Mouse (Mus musculus) kidney, embryonic 14.5 days (tissue): ENCODE results near the gene Fshr. TPM values are rescaled to one million over a fixed set of nuclear protein-coding genes. Genes with fewer than 3 reads are reported as not detected.

ENCODE experiments used
- ATAC-seq: fragments of 200-750 bp; cut with Nextera tagmentation; 2 replicates; pipeline ENCODE4 v1.8.0; 2017; ENCODE audit warnings: moderate number of reproducible peaks, mild to moderate bottlenecking, moderate TSS enrichment, moderate library complexity; ENCODE audit not compliant: low FRiP score, low TSS enrichment
- H3K27ac ChIP-seq: fragments of 300-500 bp; sonication (generic); 2 replicates; pipeline ENCODE4 v1.5.1; 2014; ENCODE audit warnings: low read depth, mild to moderate bottlenecking, low read length, moderate library complexity, mixed read lengths
- H3K27me3 ChIP-seq: fragments of 300-500 bp; sonication (generic); 2 replicates; pipeline ENCODE4 v1.6.1; 2014; ENCODE audit warnings: mild to moderate bottlenecking, low read length; ENCODE audit not compliant: control insufficient read depth, insufficient read depth
- H3K36me3 ChIP-seq: fragments of 300-500 bp; sonication (generic); 2 replicates; pipeline ENCODE4 v1.6.1; 2014; ENCODE audit warnings: low read length, mixed read lengths; ENCODE audit not compliant: control insufficient read depth, insufficient read depth
- H3K4me1 ChIP-seq: fragments of 300-500 bp; sonication (generic); 2 replicates; pipeline ENCODE4 v1.6.1; 2014; ENCODE audit warnings: low read length, mixed read lengths; ENCODE audit not compliant: control insufficient read depth, insufficient read depth
- H3K4me2 ChIP-seq: fragments of 300-500 bp; sonication (generic); replicated peaks from 2 replicates; pipeline ENCODE4 v1.6.1; 2014; ENCODE audit warnings: low read depth, mild to moderate bottlenecking, low read length
- H3K4me3 ChIP-seq: fragments of 300-500 bp; sonication (generic); 2 replicates; pipeline ENCODE4 v1.5.1; 2014; ENCODE audit warnings: mild to moderate bottlenecking, low read length
- H3K9ac ChIP-seq: fragments of 300-500 bp; sonication (generic); 2 replicates; pipeline ENCODE4 v1.6.1; 2014; ENCODE audit warnings: low read depth, mild to moderate bottlenecking, low read length, moderate library complexity
- H3K9me3 ChIP-seq: fragments of 300-500 bp; sonication (generic); 2 replicates; pipeline ENCODE4 v1.6.1; 2016; ENCODE audit warnings: low read length; ENCODE audit not compliant: control insufficient read depth
- WGBS: fragments of 180-500 bp; shearing (Covaris S2); extraction: QIAGEN DNeasy Blood & Tissue Kit; methylation state at CpG from one replicate; pipeline ENCODE4 v1.1.7; 2014; 5-methylcytosine and 5-hydroxymethylcytosine counted together
- polyA plus RNA-seq: library from polyadenylated mRNA; unstranded; fragments of >200 nt; fragmentation: Nextera tagmentation; extraction: Ambion mirVana; gene quantifications from 2 replicates; pipeline ENCODE4 v1.2.1, GENCODE M21; 2014

Gene Fshr
- polyA plus RNA-seq, 1 experiment from 2014 or later: not detected

DNA sequence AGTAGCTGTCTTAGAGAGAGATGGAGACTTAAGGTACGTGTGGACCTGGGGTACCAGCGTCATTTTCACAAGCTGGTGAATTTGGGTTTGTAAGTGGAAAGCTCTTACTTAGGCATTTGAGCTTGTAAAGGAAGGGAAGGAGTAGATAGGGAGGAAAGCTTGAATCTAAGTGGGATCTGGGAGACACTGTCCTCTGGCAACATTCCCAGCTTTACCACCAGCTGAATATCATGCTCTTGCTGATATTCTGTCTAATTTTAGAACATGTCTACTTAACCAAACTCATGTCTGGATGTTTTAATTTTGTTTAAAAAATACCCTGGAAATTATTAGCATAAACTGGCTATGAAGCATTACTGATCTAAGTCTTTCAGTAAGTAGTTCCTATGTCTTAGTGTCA lies 151.4 kb downstream of the Fshr start:
- Histone ChIP-seq H3K4me3 (no peak overlapping the region), H3K36me3 (no peaks in the 10 kb centered on the region), H3K9me3 (no peaks in the 10 kb centered on the region), H3K4me2 (no peak overlapping the region), H3K27me3 (no peaks in the 10 kb centered on the region), H3K4me1 (no peaks in the 10 kb centered on the region), H3K27ac (no peak overlapping the region), H3K9ac (no peak overlapping the region)
- 85% methylated on average over 2 of the region's 2 CpGs for WGBS
- no peak for ATAC-seq

DNA sequence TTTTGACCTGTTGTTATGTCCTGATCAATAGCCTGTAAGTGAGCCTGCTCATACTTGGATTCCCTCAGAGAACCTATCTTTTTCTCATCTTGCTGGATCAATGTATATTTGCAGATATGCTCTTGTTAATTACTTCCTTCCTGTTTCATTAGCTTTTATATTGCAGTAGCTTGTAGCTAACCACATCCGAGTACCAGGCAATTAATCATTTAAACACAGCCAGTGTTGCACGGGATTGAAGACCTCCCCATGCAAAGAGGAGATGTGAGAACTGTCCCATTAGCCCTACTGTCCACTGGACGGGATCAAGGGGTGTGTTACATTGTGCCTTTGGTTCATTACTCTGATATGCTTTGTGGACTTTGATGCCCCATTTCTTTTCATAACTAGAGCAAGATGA lies 154.5 kb downstream of the Fshr start:
- H3K9ac ChIP-seq: no peak overlapping the region
- H3K4me2 ChIP-seq: no peak overlapping the region
- H3K9me3 ChIP-seq: no peaks in the 10 kb centered on the region
- no peak for ATAC-seq
- 31% methylated on average over 3 of the region's 3 CpGs for WGBS
- H3K4me1 ChIP-seq: no peaks in the 10 kb centered on the region
- no peak overlapping the region for H3K27ac ChIP-seq
- H3K27me3 ChIP-seq: no peaks in the 10 kb centered on the region
- H3K4me3 ChIP-seq: no peak overlapping the region
- H3K36me3 ChIP-seq: no peaks in the 10 kb centered on the region

DNA sequence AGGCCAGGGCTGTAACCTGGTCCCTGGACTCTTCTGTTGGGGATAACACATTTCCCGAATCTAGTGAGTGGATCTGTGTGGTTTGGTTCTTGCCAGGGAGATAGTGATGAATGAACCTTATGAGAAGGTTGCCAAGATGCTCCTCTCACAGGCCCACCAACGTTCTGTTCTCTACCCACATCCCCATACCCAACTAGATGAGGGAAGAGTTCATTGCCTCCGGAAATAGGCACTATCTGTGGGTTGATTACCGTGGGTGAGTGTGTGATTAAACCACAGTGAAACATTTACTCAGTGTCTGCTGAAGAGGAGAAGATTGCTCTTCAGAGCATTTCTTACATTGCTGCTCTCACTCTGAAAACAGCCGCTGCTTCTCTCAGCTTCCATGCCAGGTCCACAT lies 163.8 kb downstream of the Fshr start:
- H3K27me3 ChIP-seq: no peaks in the 10 kb centered on the region
- H3K4me3 ChIP-seq: no peak overlapping the region
- H3K9ac ChIP-seq: no peak overlapping the region
- H3K27ac ChIP-seq: no peak overlapping the region
- ATAC-seq: no peak
- no peaks in the 10 kb centered on the region for H3K36me3 ChIP-seq
- no peaks in the 10 kb centered on the region for H3K4me1 ChIP-seq
- H3K4me2 ChIP-seq: no peak overlapping the region
- 88% methylated on average over 5 of the region's 5 CpGs for WGBS
- H3K9me3 ChIP-seq: no peaks in the 10 kb centered on the region

DNA sequence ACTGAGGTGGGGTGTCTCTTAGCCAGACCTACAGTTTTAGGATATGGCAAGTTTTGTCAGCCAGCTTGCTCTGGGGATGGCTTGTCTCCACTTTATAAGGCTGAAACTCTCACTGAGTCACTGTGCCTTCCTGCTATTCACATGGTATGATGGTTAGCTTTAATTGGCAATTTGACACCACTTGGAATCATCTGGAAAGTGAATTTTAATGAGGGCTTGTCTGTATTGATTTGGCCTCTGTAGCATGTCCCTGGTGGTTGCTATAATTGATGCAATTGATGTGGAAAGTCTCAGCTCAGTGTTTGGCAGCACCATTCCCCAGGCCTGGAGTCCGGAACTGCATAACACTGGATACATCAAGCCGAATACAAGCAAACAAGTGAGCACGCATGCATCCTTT lies 164.4 kb downstream of the Fshr start:
- Histone ChIP-seq H3K36me3 (no peaks in the 10 kb centered on the region), H3K4me3 (no peak overlapping the region), H3K4me2 (no peak overlapping the region), H3K4me1 (no peaks in the 10 kb centered on the region), H3K27ac (no peak overlapping the region), H3K9ac (no peak overlapping the region), H3K9me3 (no peaks in the 10 kb centered on the region), H3K27me3 (no peaks in the 10 kb centered on the region)
- 96% methylated on average over 3 of the region's 3 CpGs for WGBS
- no peak for ATAC-seq

DNA sequence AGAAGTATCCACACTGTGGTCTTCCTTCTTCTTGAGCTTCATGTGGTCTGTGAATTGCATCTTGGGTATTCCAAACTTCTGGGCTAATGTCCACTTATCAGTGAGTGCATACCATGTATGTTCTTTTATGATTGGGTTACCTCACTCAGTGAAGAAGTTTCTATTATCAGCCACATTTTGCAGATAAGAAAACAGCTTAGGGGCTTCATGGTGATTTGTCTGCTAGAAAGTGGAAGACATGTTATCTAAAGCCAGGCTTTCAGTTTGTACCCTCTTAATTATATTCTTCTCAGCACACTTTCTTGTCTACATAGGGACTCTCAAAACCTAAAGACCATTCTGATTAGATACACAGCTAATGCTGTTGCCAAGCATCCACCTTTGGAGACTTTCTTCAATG lies 165.8 kb downstream of the Fshr start:
- Histone ChIP-seq H3K9me3 (no peaks in the 10 kb centered on the region), H3K4me2 (no peak overlapping the region), H3K36me3 (no peaks in the 10 kb centered on the region), H3K27me3 (no peaks in the 10 kb centered on the region), H3K27ac (no peak overlapping the region), H3K4me1 (no peaks in the 10 kb centered on the region), H3K9ac (no peak overlapping the region), H3K4me3 (no peak overlapping the region)
- ATAC-seq: no peak

DNA sequence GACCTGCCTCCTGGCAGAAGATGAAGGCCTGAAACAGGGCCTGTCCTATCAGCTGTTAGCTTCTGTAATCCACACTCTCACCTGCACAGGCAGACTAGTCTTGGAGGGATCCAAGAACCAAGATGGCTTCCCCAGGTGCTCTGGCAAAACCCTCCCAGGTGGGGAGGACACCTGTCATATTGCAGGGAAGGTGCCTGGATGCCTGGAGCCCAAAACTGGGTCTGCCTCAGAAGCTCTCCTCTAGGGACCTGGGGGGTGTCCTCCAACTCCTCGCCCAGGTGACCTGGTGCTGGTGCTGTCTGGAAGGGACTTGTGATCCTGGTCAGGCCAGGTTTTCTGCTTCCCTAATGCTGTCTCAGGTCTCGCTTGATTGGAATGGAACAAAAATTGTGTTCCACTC lies 167.5 kb downstream of the Fshr start:
- no peak for ATAC-seq
- H3K27ac ChIP-seq: no peak overlapping the region
- H3K4me3 ChIP-seq: no peak overlapping the region
- 97% methylated on average over 2 of the region's 2 CpGs for WGBS
- H3K9me3 ChIP-seq: no peaks in the 10 kb centered on the region
- H3K9ac ChIP-seq: no peak overlapping the region
- H3K36me3 ChIP-seq: no peaks in the 10 kb centered on the region
- H3K4me1 ChIP-seq: no peaks in the 10 kb centered on the region
- H3K4me2 ChIP-seq: no peak overlapping the region
- H3K27me3 ChIP-seq: no peaks in the 10 kb centered on the region

DNA sequence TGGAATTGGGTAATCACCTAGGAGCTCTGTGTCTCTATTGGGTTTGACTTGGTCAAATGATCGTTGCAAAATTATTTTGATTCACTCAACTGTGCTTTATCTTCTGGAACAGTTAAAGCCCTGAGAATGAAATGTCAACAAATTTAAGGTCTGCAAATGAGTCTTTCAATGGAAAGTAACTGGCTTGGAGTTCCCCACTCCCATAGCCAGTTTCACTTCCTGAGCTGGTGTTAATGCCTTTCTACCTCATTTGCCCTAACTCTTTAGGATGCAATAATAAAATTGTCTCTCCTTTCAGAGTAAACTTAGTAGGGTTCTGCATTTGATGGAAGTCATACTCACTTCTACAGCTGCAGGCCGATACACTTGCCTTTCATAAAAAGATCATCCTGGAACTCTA lies 181.0 kb downstream of the Fshr start:
- Histone ChIP-seq H3K27me3 (no peaks in the 10 kb centered on the region), H3K4me3 (no peak overlapping the region), H3K9me3 (no peaks in the 10 kb centered on the region), H3K4me2 (no peak overlapping the region), H3K9ac (no peak overlapping the region), H3K27ac (no peak overlapping the region), H3K4me1 (no peaks in the 10 kb centered on the region), H3K36me3 (no peaks in the 10 kb centered on the region)
- ATAC-seq: no peak
- WGBS: 81% methylated on average over 2 of the region's 2 CpGs

DNA sequence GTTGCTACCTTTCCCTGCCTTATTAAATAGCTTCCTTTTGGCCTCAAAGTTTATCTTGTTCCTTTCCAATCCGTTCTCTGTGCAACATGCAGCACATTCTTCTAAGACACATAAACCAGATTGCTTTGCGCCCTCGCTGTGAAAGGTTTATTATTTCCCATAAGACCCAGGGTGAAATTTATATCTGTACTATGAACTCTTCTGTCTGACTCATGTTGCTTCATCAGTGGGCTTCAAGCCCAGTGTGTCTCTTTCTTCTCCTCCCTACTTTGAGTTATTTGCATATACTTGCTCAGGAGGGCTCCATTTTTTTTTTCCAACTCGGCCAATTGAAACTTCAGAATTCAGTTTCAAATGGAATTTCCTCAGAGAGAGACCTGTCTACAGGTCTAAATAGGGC lies 183.5 kb downstream of the Fshr start:
- no peaks in the 10 kb centered on the region for H3K4me1 ChIP-seq
- H3K4me3 ChIP-seq: no peak overlapping the region
- H3K4me2 ChIP-seq: no peak overlapping the region
- H3K9ac ChIP-seq: no peak overlapping the region
- H3K36me3 ChIP-seq: no peaks in the 10 kb centered on the region
- no peaks in the 10 kb centered on the region for H3K9me3 ChIP-seq
- peak; percentile 52; the same call in 1 of the 2 replicates for ATAC-seq
- 50% methylated on average over 4 of the region's 4 CpGs for WGBS
- no peaks in the 10 kb centered on the region for H3K27me3 ChIP-seq
- no peak overlapping the region for H3K27ac ChIP-seq

DNA sequence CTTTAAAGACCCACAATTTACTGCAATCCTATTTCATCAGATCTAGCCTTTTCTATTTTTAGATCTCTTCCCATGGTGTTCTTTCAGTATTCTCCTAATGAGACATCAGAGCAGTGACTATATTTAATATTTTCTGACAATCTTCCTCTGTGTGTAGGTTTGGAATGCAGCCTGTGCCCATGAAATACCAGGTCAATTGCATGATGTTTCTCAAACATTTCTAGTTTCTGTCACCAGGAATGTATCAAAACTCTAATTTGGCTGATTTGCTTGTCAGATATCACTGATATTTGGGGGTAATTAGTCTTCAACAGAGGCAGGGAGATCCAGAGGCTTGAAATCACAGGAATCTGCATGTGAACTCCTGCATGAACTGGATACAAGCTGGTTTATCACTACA lies 186.8 kb downstream of the Fshr start:
- Histone ChIP-seq H3K27me3 (no peaks in the 10 kb centered on the region), H3K4me2 (no peak overlapping the region), H3K27ac (no peak overlapping the region), H3K9ac (no peak overlapping the region), H3K36me3 (no peaks in the 10 kb centered on the region), H3K4me3 (no peak overlapping the region), H3K9me3 (no peaks in the 10 kb centered on the region), H3K4me1 (no peaks in the 10 kb centered on the region)
- no peak for ATAC-seq

DNA sequence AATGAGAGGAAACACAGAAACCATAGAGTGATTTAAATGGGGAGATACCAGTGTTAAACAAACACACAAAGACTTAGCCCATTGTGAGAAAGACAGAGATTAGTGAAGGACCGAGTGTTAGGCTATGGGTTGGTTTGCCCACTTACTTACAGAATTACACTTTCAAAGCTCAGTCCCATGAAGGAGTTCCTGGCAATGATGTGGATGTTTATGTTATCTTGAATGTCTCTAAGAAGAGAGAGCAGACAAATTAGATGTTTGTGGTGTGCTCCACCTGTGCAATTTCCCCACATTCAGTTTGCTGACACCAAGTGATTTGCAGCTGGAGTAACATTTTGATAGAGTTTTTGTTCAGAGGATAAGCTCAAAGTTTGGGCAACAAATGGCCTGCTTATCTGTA lies 191.4 kb downstream of the Fshr start:
- H3K36me3 ChIP-seq: no peaks in the 10 kb centered on the region
- no peaks in the 10 kb centered on the region for H3K9me3 ChIP-seq
- ATAC-seq: no peak
- H3K27me3 ChIP-seq: no peaks in the 10 kb centered on the region
- no peak overlapping the region for H3K4me2 ChIP-seq
- H3K27ac ChIP-seq: no peak overlapping the region
- 76% methylated on average over 1 of the region's 1 CpGs for WGBS
- no peaks in the 10 kb centered on the region for H3K4me1 ChIP-seq
- H3K4me3 ChIP-seq: no peak overlapping the region
- H3K9ac ChIP-seq: no peak overlapping the region
